Mouse (Mus musculus) lung, embryonic 16.5 days (tissue): ENCODE results near the gene Dlk1. TPM values are rescaled to one million over a fixed set of nuclear protein-coding genes. Genes with fewer than 3 reads are reported as not detected.

ENCODE experiments used
- ATAC-seq: fragments of 200-750 bp; cut with Nextera tagmentation; 2 replicates; pipeline ENCODE4 v1.8.0; 2017; ENCODE audit warnings: low read depth, mild to moderate bottlenecking, moderate library complexity
- H3K27ac ChIP-seq: fragments of 300-500 bp; sonication (generic); 2 replicates; pipeline ENCODE4 v1.5.1; 2014; ENCODE audit warnings: mild to moderate bottlenecking, control low read depth, low read length
- H3K27me3 ChIP-seq: fragments of 300-500 bp; sonication (generic); 2 replicates; pipeline ENCODE4 v1.6.1; 2014; ENCODE audit warnings: low read depth, low read length, mixed read lengths; ENCODE audit not compliant: control insufficient read depth, insufficient read depth
- H3K36me3 ChIP-seq: fragments of 300-500 bp; sonication (generic); 2 replicates; pipeline ENCODE4 v1.6.1; 2014; ENCODE audit warnings: low read length; ENCODE audit not compliant: control insufficient read depth, insufficient read depth
- H3K4me1 ChIP-seq: fragments of 300-500 bp; sonication (generic); replicated peaks from 2 replicates; pipeline ENCODE4 v1.6.1; 2014; ENCODE audit warnings: low read length, mixed read lengths; ENCODE audit not compliant: control insufficient read depth, insufficient read depth
- H3K4me2 ChIP-seq: fragments of 300-500 bp; sonication (generic); 2 replicates; pipeline ENCODE4 v1.6.1; 2014; ENCODE audit warnings: low read depth, low read length, control low read depth
- H3K4me3 ChIP-seq: fragments of 300-500 bp; sonication (generic); 2 replicates; pipeline ENCODE4 v1.5.1; 2014; ENCODE audit warnings: mild to moderate bottlenecking, low read length, control low read depth
- H3K9ac ChIP-seq: fragments of 300-500 bp; sonication (generic); 2 replicates; pipeline ENCODE4 v1.6.1; 2014; ENCODE audit warnings: low read length, control low read depth
- H3K9me3 ChIP-seq: fragments of 300-500 bp; sonication (generic); 2 replicates; pipeline ENCODE4 v1.6.1; 2016; ENCODE audit warnings: low read length; ENCODE audit not compliant: control insufficient read depth
- WGBS: fragments of 180-500 bp; shearing (Covaris S2); extraction: QIAGEN DNeasy Blood & Tissue Kit; methylation state at CpG from one replicate; pipeline ENCODE4 v1.1.7; 2014; 5-methylcytosine and 5-hydroxymethylcytosine counted together
- polyA plus RNA-seq: library from polyadenylated mRNA; unstranded; fragments of >200 nt; fragmentation: Nextera tagmentation; extraction: Ambion mirVana; gene quantifications from 2 replicates; pipeline ENCODE4 v1.2.1, GENCODE M21; 2015

The Dlk1 gene
- polyA plus RNA-seq, 1 experiment from 2014 or later, result 702 TPM

DNA sequence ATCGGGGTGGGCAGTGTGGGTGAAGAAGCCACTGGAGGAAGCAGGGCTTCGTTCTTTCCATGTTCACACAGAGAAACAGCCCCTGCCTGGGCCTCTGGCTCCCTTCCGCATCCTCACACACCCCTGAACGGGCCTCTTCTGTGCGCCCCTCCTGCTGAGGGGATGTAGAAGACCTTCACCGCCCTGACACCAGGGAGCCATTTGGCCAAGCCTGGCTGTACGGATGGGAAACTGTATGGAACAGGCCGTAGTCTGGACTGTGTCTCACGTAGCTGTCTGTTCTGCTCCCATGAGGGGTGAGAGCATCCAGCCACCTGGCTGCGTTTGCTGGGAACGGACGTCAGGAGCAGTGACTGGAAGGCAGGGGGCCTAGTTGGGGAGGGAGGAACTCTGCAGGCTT, 15.8 kb upstream of the Dlk1 start:
- no peak overlapping the region; the same call in 1 of the 2 replicates for H3K9ac ChIP-seq
- H3K27me3 ChIP-seq, result no peaks in the 10 kb centered on the region
- no peaks in the 10 kb centered on the region for H3K9me3 ChIP-seq
- H3K4me3 ChIP-seq, result no peak overlapping the region
- no peaks in the 10 kb centered on the region for H3K36me3 ChIP-seq
- H3K4me1 ChIP-seq, result peaks cover 53% of the 10 kb centered on the region
- WGBS, result 33% methylated on average over 12 of the region's 12 CpGs
- H3K27ac ChIP-seq, result peak overlapping the region; percentile 28; the same call in 1 of the 2 replicates
- peak; percentile 26; the same call in 1 of the 2 replicates for ATAC-seq
- H3K4me2 ChIP-seq, result no peak overlapping the region

- 0 out of 2 replicates have a peak overlapping the region, but pooled peaks have one; percentile 1 for H3K9ac ChIP-seq
- 5% methylated on average over 25 of the region's 25 CpGs for WGBS
- H3K4me3 ChIP-seq, result peak overlapping the region; percentile 30
- no peaks in the 10 kb centered on the region for H3K27me3 ChIP-seq
- peak overlapping the region; percentile 10; the same call in 1 of the 2 replicates for H3K27ac ChIP-seq
- peaks cover 54% of the 10 kb centered on the region for H3K4me1 ChIP-seq
- ATAC-seq, result peak; percentile 72
- no peaks in the 10 kb centered on the region for H3K36me3 ChIP-seq
- H3K9me3 ChIP-seq, result no peaks in the 10 kb centered on the region
- H3K4me2 ChIP-seq, result peak overlapping the region; percentile 42
These were observed 14.9 kb upstream of the Dlk1 start for GRCm38 (mm10) chr12:109437559-109438350.

DNA sequence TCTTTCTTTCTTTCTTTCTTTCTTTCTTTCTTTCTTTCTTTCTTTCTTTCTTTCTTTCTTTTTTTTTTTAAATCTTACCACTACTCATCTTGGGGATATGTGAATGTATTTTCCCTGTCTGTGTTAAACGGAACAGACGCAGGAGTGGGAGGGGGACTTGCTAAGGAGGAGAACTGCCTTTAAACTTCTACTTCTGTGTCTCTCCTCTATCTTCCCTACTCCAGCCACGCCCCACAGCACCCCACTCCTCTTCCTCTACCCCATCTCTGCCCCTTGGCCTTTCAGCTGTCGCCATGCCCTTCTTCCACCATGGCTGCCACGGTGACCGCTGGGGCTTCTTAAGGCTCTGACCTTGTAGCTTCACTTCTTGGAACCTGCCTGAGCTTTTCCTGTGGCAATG, 14.2 kb upstream of the Dlk1 start:
- H3K27ac ChIP-seq, result no peak overlapping the region
- no peak overlapping the region for H3K9ac ChIP-seq
- no peak for ATAC-seq
- no peaks in the 10 kb centered on the region for H3K36me3 ChIP-seq
- 70% methylated on average over 6 of the region's 6 CpGs for WGBS
- H3K27me3 ChIP-seq, result no peaks in the 10 kb centered on the region
- no peak overlapping the region for H3K4me2 ChIP-seq
- H3K4me1 ChIP-seq, result peaks cover 55% of the 10 kb centered on the region
- H3K4me3 ChIP-seq, result no peak overlapping the region
- H3K9me3 ChIP-seq, result no peaks in the 10 kb centered on the region

GRCm38 (mm10) chr12:109439974-109440373, 12.6 kb upstream of the Dlk1 start:
- Histone ChIP-seq H3K4me3 (no peak overlapping the region), H3K4me2 (no peak overlapping the region), H3K36me3 (no peaks in the 10 kb centered on the region), H3K4me1 (peaks cover 56% of the 10 kb centered on the region), H3K9ac (no peak overlapping the region), H3K27me3 (no peaks in the 10 kb centered on the region), H3K9me3 (no peaks in the 10 kb centered on the region), H3K27ac (no peak overlapping the region)
- ATAC-seq, result no peak
- WGBS, result 31% methylated on average over 6 of the region's 6 CpGs

- peak; percentile 54 for ATAC-seq
- H3K9me3 ChIP-seq, result no peaks in the 10 kb centered on the region
- 14% methylated on average over 6 of the region's 6 CpGs for WGBS
- no peaks in the 10 kb centered on the region for H3K27me3 ChIP-seq
- H3K4me3 ChIP-seq, result no peak overlapping the region
- H3K4me1 ChIP-seq, result peaks cover 56% of the 10 kb centered on the region
- H3K9ac ChIP-seq, result peak overlapping the region; percentile 29; the same call in 1 of the 2 replicates
- H3K4me2 ChIP-seq, result no peak overlapping the region
- H3K36me3 ChIP-seq, result no peaks in the 10 kb centered on the region
- H3K27ac ChIP-seq, result peak overlapping the region; percentile 21
These were observed 11.3 kb upstream of the Dlk1 start for GRCm38 (mm10) chr12:109441366-109441765.

- Histone ChIP-seq H3K4me3 (no peak overlapping the region), H3K4me2 (no peak overlapping the region), H3K27ac (peak overlapping the region; percentile 21; the same call in 1 of the 2 replicates), H3K36me3 (no peaks in the 10 kb centered on the region), H3K9ac (no peak overlapping the region), H3K27me3 (no peaks in the 10 kb centered on the region), H3K9me3 (no peaks in the 10 kb centered on the region), H3K4me1 (peaks cover 55% of the 10 kb centered on the region)
- no peak for ATAC-seq
- 58% methylated on average over 13 of the region's 13 CpGs for WGBS
These were observed 10.5 kb upstream of the Dlk1 start for GRCm38 (mm10) chr12:109442115-109442514.

- WGBS, result 49% methylated on average over 3 of the region's 3 CpGs
- no peaks in the 10 kb centered on the region for H3K9me3 ChIP-seq
- no peaks in the 10 kb centered on the region for H3K27me3 ChIP-seq
- no peak overlapping the region for H3K9ac ChIP-seq
- no peak overlapping the region for H3K4me2 ChIP-seq
- ATAC-seq, result no peak
- peaks cover 47% of the 10 kb centered on the region for H3K4me1 ChIP-seq
- no peak overlapping the region for H3K27ac ChIP-seq
- H3K4me3 ChIP-seq, result no peak overlapping the region
- H3K36me3 ChIP-seq, result no peaks in the 10 kb centered on the region
These were observed 9.3 kb upstream of the Dlk1 start for GRCm38 (mm10) chr12:109443276-109443675.

DNA sequence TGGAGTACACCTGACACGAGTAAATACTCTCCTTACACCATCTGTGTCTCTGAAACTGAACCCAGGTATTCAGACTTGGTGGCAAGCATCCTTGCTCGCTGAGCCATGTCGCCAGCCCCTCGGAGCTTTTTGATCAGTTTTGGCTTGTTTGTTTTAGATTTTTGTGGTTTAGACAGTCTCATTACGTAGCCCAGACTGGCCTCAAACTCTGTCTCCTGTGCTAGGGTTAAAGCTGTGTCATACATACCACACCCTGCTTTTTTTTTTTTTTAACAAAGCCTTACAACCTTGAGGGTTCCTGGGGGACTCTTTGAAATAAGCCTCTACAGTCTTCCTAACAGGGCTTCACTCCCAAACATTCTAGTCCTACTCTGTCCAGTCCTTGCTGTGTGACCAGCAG, 7.6 kb upstream of the Dlk1 start:
- no peak overlapping the region for H3K9ac ChIP-seq
- no peak overlapping the region for H3K4me3 ChIP-seq
- no peak for ATAC-seq
- H3K36me3 ChIP-seq, result no peaks in the 10 kb centered on the region
- WGBS, result 52% methylated on average over 5 of the region's 5 CpGs
- H3K9me3 ChIP-seq, result no peaks in the 10 kb centered on the region
- no peak overlapping the region for H3K27ac ChIP-seq
- H3K4me1 ChIP-seq, result peaks cover 49% of the 10 kb centered on the region
- H3K27me3 ChIP-seq, result no peaks in the 10 kb centered on the region
- H3K4me2 ChIP-seq, result no peak overlapping the region

GRCm38 (mm10) chr12:109445499-109446235, 7.0 kb upstream of the Dlk1 start:
- H3K4me1 ChIP-seq, result peaks cover 49% of the 10 kb centered on the region
- WGBS, result 21% methylated on average over 19 of the region's 19 CpGs
- H3K27ac ChIP-seq, result no peak overlapping the region
- no peak overlapping the region for H3K4me3 ChIP-seq
- H3K27me3 ChIP-seq, result no peaks in the 10 kb centered on the region
- ATAC-seq, result no peak
- no peaks in the 10 kb centered on the region for H3K36me3 ChIP-seq
- no peak overlapping the region for H3K9ac ChIP-seq
- peak overlapping the region; percentile 15 for H3K4me2 ChIP-seq
- no peaks in the 10 kb centered on the region for H3K9me3 ChIP-seq
